Mouse (Mus musculus) urinary bladder, postnatal 36 days (tissue): ENCODE measurements around the gene Gtf2e1.

ENCODE experiments used
- DNase-seq, 2 experiments: peaks; one replicate each; pipeline ENCODE4 v3.0.0; 2022; ENCODE audit warnings: low spot score in 2 of 2, mixed read lengths in 1 of 2

The Gtf2e1 gene

DNA sequence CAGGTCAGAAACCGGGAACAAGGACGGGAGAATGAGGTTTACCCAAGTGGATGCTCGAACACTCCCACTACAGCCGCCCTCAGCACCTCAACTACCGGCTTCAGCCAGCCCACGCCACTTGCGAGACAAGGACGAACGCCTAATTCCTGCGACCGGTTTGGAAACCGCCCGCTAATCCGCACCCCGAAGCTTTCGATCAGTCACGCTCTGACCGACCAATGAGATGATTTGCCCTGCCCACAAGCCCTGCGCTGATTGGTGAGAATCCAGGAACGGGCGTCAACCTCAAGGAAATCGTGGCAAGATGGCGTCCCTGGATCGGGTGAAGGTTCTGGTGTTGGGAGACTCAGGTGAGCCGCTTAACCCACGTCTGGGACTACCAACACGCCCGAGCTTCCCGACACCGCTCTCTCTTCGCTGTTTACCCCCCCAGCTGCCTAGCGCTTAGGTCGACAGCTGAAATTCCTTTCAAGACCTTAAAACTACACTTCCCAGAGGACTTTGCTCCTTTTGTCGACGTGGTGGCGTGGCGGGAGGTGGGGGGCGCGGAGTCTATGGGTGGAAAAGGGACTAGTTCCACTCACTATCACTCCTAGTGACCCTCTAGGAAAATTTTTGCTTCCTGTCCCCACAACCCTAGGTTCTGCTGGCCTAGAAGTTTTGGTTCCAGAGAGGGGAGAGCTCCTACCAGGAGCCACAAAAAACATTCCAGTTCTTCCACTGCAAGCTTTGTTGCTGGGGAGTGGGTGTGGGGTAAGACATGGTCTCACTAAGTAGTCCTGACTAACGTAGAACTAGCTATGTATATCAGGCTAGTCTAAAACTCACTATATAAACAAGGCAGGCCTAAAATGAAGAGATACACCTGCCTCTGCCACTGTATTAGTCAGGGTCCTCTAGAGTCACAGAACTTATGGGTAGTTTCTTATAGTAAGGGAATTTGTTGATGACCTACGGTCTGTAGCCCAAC lies at the start of gene Gtf2e1, which contains the start of gene Rabl3:
Gene Gtf2e1 (minus strand): TSS at position 179 of the 970 bp plus-strand sequence.
Gene Rabl3 (plus strand): TSS at position 275 of the 970 bp plus-strand sequence.
- DNase-seq: peak; percentile 95 to 98

DNA sequence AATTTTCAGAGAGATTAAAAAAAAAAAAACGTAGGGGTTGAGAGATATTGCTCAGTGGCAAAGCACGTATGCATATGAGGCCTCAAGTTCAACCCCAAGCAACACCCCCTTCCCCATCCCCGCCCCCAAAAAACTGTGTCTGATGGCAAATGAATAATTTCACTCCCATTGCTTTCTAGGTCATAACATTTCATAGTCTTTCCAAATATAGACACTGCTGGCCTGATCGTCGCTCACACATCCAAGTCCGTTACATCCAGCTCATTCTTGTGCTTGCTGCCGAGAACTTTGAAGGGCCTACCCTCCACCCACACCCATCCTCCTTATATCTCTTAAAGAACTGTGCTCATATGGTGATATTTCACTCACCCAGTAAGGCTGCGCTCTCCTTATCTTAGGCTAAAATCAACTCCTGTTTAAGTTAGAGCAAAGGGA lies 45.6 kb upstream of the Gtf2e1 start:
- DNase-seq: no peak

DNA sequence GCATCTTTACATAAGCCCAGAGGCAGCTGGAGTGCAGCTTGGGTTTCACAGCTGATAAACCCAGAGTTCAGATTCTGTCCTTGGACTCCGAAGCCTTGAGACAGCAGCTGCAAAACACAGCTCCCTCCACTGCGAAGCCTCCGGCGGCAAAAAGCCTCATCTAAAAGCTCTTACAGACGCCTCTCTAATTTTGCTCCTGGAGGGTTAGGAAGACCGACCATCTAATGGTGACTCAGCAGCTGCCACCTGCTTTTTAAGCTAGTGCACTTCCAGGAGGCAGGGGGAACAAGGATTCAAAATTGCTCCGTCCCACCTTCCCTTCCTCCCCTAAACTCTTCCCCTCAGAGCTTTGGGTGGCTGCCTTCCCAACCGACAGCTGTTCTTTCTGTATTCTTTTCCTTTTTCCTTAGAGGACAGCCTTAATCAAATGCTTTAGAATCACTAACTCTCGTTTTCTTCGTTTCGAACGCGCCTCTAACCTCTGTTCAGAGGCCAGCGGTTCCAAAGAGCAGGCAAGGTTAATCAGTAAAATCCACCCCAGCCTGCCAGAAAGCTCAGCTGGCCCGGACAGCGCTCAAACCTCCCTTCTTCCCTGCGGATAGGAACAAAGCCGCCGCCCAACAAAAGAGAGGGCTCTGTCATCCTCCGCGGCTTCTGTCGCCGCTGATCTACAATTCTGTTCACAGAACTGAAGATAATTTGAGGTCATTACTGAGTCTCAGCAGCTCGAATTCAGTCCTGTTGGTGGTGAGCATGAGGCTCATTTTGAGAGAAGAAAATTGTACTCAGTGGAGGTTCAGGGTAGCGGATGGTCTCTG lies 44.8 kb upstream of the Gtf2e1 start:
- DNase-seq: peak in 1 of 2 experiments; percentile 31

GRCm38 (mm10) chr16:37583801-37584200 lies 44.2 kb upstream of the Gtf2e1 start:
- no peak for DNase-seq

GRCm38 (mm10) chr16:37583306-37583705 lies 43.7 kb upstream of the Gtf2e1 start:
- no peak for DNase-seq

DNA sequence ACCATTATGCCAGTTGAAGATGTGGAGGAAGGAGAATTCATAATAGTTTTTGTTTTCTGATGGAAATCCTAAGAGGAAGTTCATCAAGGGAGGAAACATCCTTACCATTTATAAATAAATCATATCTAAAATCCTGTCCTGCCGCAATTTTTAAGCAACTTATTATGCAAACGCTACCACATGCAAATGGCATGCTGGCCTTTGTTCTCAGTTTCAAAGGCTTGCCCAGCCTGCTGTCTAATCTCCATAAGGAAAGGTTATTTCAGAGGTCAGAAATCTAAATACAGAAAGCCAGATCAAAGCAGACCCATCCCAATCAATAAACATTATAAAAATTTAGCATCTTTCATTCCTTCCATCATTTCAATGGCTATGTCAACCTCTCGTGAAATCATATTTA lies 42.3 kb upstream of the Gtf2e1 start:
- no peak for DNase-seq

GRCm38 (mm10) chr16:37580651-37581050 lies 41.1 kb upstream of the Gtf2e1 start:
- no peak for DNase-seq

GRCm38 (mm10) chr16:37579994-37580393 lies 40.4 kb upstream of the Gtf2e1 start, which contains the start of gene Hgd:
Hgd (plus strand) TSS chr16:37580153.
- no peak for DNase-seq

GRCm38 (mm10) chr16:37579591-37579990 lies 40.0 kb upstream of the Gtf2e1 start:
- no peak for DNase-seq

DNA sequence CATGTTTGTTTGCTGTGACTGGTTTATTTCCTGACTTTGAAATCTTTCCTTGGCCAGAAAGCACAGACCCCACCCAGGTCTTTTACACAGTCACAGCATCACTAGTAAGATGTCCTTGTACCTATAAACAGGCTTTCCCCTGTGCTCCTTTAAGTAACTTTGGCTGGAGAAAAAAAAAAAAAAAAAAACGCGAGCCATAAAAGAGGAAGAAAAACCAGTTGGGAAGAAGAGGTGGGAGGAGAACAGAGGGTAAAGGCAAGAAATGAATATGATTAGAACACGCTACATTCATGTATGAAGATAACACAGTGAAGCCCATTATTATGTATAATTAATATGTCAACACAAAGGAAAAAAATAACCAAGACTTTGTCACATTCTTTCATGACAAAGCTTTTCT lies 35.7 kb upstream of the Gtf2e1 start:
- no peak for DNase-seq

DNA sequence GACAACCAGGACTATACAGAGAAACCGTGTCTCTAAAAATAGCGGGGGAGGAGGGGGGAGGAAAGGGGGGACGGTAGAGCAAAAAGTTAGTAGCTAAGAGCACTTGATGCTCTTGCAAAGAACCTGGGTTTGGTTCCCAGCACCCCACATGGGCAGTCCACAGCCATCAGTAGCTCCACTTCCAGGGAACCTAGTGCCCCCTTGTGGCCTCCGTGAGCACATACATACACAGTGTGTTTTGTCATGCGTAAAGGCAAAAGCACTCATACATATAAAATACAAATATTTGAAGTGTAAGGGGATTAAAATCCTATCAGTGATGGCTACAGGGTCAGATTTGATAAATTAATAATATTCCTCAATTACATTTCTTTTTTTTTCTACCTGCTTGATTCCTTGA lies 33.5 kb upstream of the Gtf2e1 start:
- DNase-seq: no peak

DNA sequence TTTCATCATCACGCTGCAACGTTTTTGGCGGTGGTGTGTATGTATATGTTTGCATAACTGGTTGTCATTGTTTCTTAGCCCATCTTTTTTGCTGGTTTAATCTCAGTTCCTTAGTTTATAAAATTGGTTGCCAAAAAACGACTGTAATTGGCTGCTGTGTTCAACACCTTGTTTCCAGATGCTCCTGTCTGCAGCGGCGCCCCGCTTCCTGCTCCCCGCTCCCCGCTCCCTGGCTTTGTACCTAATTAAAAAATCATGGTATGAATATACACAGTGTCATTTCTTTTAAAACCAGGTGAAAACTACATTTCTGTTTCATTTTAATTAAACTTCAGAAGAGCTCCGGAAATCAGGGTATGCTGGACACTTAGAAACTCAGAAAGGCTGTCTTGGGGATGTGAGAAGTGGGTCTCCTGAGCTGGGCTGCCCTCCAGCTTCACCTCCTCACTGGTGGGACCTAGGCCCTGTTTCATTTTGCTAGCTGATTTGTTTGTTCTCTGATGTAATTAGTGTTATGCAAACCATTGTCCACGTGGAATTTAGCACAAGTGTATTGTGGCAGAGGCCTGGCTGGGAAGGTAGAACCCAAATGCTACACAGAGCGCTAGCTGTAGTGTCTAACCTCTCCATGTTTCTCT lies 32.6 kb upstream of the Gtf2e1 start:
- no peak for DNase-seq

- DNase-seq: no peak
These were observed 32.0 kb upstream of the Gtf2e1 start for GRCm38 (mm10) chr16:37571554-37571953.

GRCm38 (mm10) chr16:37567113-37568050 lies 27.8 kb upstream of the Gtf2e1 start:
- no peak for DNase-seq

DNA sequence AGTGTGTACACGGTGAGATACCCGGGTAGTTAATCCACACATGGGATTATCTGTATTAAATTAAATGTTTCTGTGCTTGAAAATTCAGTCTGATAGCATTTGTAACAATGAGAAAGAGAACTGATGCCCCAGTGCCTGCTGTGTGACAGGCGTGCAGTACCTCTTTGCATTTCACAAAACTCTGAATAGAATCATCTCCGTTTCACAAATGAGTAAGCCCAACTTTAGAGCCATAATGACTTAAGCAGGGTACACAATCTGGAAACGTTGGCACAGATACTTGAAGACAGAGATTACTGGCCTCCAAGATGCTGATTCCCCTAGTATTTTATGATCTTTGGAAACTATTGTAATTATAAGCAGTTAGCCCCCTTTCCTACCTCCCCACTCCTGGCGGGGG lies 26.5 kb upstream of the Gtf2e1 start:
- no peak for DNase-seq

- DNase-seq: no peak
These were observed 25.5 kb upstream of the Gtf2e1 start for GRCm38 (mm10) chr16:37565117-37565516.

GRCm38 (mm10) chr16:37562961-37563360 lies 23.4 kb upstream of the Gtf2e1 start:
- no peak for DNase-seq

- no peak for DNase-seq
These were observed 22.8 kb upstream of the Gtf2e1 start for GRCm38 (mm10) chr16:37562414-37562813.

- DNase-seq: no peak
These were observed 13.2 kb upstream of the Gtf2e1 start for GRCm38 (mm10) chr16:37552824-37553223.

- DNase-seq: no peak
These were observed 11.4 kb upstream of the Gtf2e1 start for GRCm38 (mm10) chr16:37550981-37551380.

GRCm38 (mm10) chr16:37550266-37550665 lies 10.7 kb upstream of the Gtf2e1 start:
- DNase-seq: no peak
